Mouse (Mus musculus) testis, adult 2 months (tissue): ENCODE measurements around the gene Arhgap19.

Experiments
- CTCF ChIP-seq: fragments of 200-500 bp; IDR thresholded peaks from 2 replicates; pipeline ENCODE4 v1.5.1; 2012; ENCODE audit warnings: low read depth, mild to moderate bottlenecking, inconsistent platforms, low read length, moderate library complexity; ENCODE audit not compliant: control insufficient read depth, insufficient read depth, insufficient replicate concordance
- POLR2A ChIP-seq: fragments of 200-500 bp; IDR thresholded peaks from 2 replicates; pipeline ENCODE4 v1.6.1; 2012; ENCODE audit warnings: low read depth, mild to moderate bottlenecking, inconsistent platforms, low read length, moderate library complexity; ENCODE audit not compliant: control insufficient read depth

- TF ChIP-seq CTCF: no peak
- TF ChIP-seq POLR2A: no peak
Observed at GRCm38 (mm10) chr19:41812525-41812924, 10.7 kb upstream of the Arhgap19 start.
